Mouse (Mus musculus): ENCODE measurements around the gene Rgs10. TPM values are rescaled to one million over a fixed set of nuclear protein-coding genes. Genes with fewer than 3 reads are reported as not detected.

The Rgs10 gene
- total and polyA plus RNA-seq, 3 experiments: 5.4 to 7.4 (median 6.5) TPM

GRCm38 (mm10) chr7:128382527-128382860 is 36.1 kb downstream of the Rgs10 start:
- dilution Hi-C loops (cut with MboI; ENCODE audit: extremely low pct_ligation_motif_present, extremely low pct_unique_long_range_greater_than_20kb, low sequenced_read_pairs): no loop called here
- Histone ChIP-seq H3K27me3 (replicated peaks) (no peaks in the 10 kb centered on the region), H3K36me3 (replicated peaks in 1 of 2; ENCODE audit: control insufficient read depth in 1 of 2, insufficient read depth in 1 of 2, low read length in 1 of 2) (no peaks in the 10 kb centered on the region), H3K4me1 (ENCODE audit: control insufficient read depth in 1 of 2, insufficient read depth in 2 of 2) (peaks cover 3 to 16% of the 10 kb centered on the region in 2 experiments; a peak in 3 of 4 replicates), H3K9me3 (replicated peaks; ENCODE audit: low read length) (no peaks in the 10 kb centered on the region), H3K27ac (ENCODE audit: insufficient read depth, low read depth) (no peak overlapping the region), H3K9ac (ENCODE audit: insufficient read depth, low read depth) (no peak overlapping the region), H3K4me3 (replicated peaks in 1 of 3; ENCODE audit: low read depth in 2 of 3, low read length in 2 of 3, poor library complexity in 1 of 3) (no peak overlapping the region), H3K79me2 (replicated peaks; ENCODE audit: control insufficient read depth, extremely low read depth, insufficient read depth, poor library complexity, severe bottlenecking) (no peaks in the 10 kb centered on the region), H3K4me2 (ENCODE audit: insufficient read depth, low read depth, poor library complexity, severe bottlenecking) (no peak overlapping the region)
- DNase-seq (ENCODE audit: extremely low read depth): no peak
- in situ Hi-C loops (cut with MboI; ENCODE audit: low pct_ligation_motif_present, low pct_unique_long_range_greater_than_20kb, low sequenced_read_pairs): no loop called here
- TF ChIP-seq BHLHE40 (IDR thresholded peaks at IDR 0.05; ENCODE audit: low read depth, low read length) (no peak), ZMIZ1 (IDR thresholded peaks at IDR 0.05; ENCODE audit: low read depth, low read length) (no peak), RAD21 (IDR thresholded peaks at IDR 0.05; ENCODE audit: low read depth, low read length) (no peak), JUND (conservative IDR thresholded peaks at IDR 0.05; ENCODE audit: low read depth, low read length) (no peak), JUN (IDR thresholded peaks at IDR 0.05; ENCODE audit: insufficient read depth, low read depth, low read length) (no peak)

- Histone ChIP-seq H3K27ac (ENCODE audit: insufficient read depth, low read depth) (no peak overlapping the region), H3K4me1 (ENCODE audit: control insufficient read depth in 1 of 2, insufficient read depth in 2 of 2) (peaks cover 3 to 16% of the 10 kb centered on the region in 2 experiments; a peak in 3 of 4 replicates), H3K79me2 (replicated peaks; ENCODE audit: control insufficient read depth, extremely low read depth, insufficient read depth, poor library complexity, severe bottlenecking) (no peaks in the 10 kb centered on the region), H3K4me2 (ENCODE audit: insufficient read depth, low read depth, poor library complexity, severe bottlenecking) (no peak overlapping the region), H3K9me3 (replicated peaks; ENCODE audit: low read length) (no peaks in the 10 kb centered on the region), H3K9ac (ENCODE audit: insufficient read depth, low read depth) (no peak overlapping the region), H3K27me3 (replicated peaks) (no peaks in the 10 kb centered on the region), H3K36me3 (replicated peaks in 1 of 2; ENCODE audit: control insufficient read depth in 1 of 2, insufficient read depth in 1 of 2, low read length in 1 of 2) (no peaks in the 10 kb centered on the region), H3K4me3 (replicated peaks in 1 of 3; ENCODE audit: low read depth in 2 of 3, low read length in 2 of 3, poor library complexity in 1 of 3) (no peak overlapping the region)
- in situ Hi-C loops (cut with MboI; ENCODE audit: low pct_ligation_motif_present, low pct_unique_long_range_greater_than_20kb, low sequenced_read_pairs) (no loop called here), dilution Hi-C loops (cut with MboI; ENCODE audit: extremely low pct_ligation_motif_present, extremely low pct_unique_long_range_greater_than_20kb, low sequenced_read_pairs) (no loop called here)
- no peak for DNase-seq (ENCODE audit: extremely low read depth)
- TF ChIP-seq ZMIZ1 (IDR thresholded peaks at IDR 0.05; ENCODE audit: low read depth, low read length) (no peak), SMC3 (IDR thresholded peaks at IDR 0.05; ENCODE audit: low read depth, low read length) (no peak), MYC (IDR thresholded peaks at IDR 0.05; ENCODE audit: low read depth, low read length) (no peak), USF2 (conservative IDR thresholded peaks at IDR 0.05; ENCODE audit: low read depth, low read length) (no peak), MEF2A (IDR thresholded peaks at IDR 0.05; ENCODE audit: borderline replicate concordance, low read depth, low read length) (no peak), UBTF (IDR thresholded peaks at IDR 0.05; ENCODE audit: low read depth, low read length) (no peak), USF1 (IDR thresholded peaks at IDR 0.05; ENCODE audit: low read depth, low read length) (no peak), CTCF (conservative IDR thresholded peaks at IDR 0.05 in 1 of 2, IDR thresholded peaks at IDR 0.05 in 1 of 2; ENCODE audit: low read depth in 2 of 2, low read length in 2 of 2) (no peak), SIN3A (IDR thresholded peaks at IDR 0.05; ENCODE audit: low read length) (no peak), IRF4 (IDR thresholded peaks at IDR 0.05; ENCODE audit: low read depth, low read length) (no peak), ZKSCAN1 (IDR thresholded peaks at IDR 0.05; ENCODE audit: borderline replicate concordance, low read depth, low read length) (no peak), KAT2A (IDR thresholded peaks at IDR 0.05; ENCODE audit: insufficient replicate concordance, low read length) (no peak), TCF12 (IDR thresholded peaks at IDR 0.05; ENCODE audit: low read depth, low read length) (no peak), JUND (conservative IDR thresholded peaks at IDR 0.05; ENCODE audit: low read depth, low read length) (no peak), CHD1 (IDR thresholded peaks at IDR 0.05; ENCODE audit: low read depth, low read length) (no peak), MAFK (IDR thresholded peaks at IDR 0.05; ENCODE audit: insufficient replicate concordance, low read length) (no peak), RAD21 (IDR thresholded peaks at IDR 0.05; ENCODE audit: low read depth, low read length) (no peak), CHD2 (IDR thresholded peaks at IDR 0.05; ENCODE audit: low read length) (no peak), ZC3H11A (IDR thresholded peaks at IDR 0.05; ENCODE audit: low read depth, low read length) (no peak), HCFC1 (IDR thresholded peaks at IDR 0.05; ENCODE audit: low read depth, low read length) (no peak)
These were observed 36.6 kb downstream of the Rgs10 start for GRCm38 (mm10) chr7:128381811-128382526.

Measured in CH12.LX (cell line).